Mouse (Mus musculus) spleen, postnatal 10 days (tissue): Measurements from ENCODE around the gene Cd79a.
A peak's percentile ranks its signal among the peaks of the same experiment; 100 is the strongest.

Source experiments
- DNase-seq, 2 experiments: peaks; one replicate each; pipeline ENCODE4 v3.0.0; 2021 to 2022; ENCODE audit warnings: low spot score in 2 of 2

Gene Cd79a

DNA sequence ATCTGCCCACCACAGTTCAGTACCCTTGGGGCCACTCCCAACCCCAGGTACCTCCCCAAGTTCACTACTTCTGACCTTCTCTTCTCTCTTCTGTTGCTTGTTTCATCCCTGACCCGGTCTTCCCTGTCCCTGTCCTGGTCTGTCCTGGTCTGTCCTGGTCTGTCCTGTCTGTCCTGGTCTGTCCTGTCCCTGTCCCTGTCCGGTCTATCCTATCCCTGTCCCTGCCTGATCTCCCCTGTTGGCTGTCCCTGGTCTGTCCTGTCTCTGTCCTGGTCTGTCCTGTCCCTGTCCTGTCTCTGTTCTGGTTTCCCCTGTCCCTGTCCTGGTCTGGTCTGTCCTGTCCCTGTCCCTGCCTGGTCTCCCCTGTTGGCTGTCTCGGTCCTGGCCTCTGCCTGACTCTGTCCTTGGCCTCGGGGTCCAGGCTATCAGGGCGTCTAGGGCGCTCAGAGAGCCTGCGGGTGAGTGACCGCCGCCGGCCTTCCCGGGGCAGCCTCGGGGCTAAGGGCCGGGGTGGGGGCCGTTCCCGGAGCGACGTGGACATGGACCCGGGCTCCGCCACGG, 21.7 kb downstream of the Cd79a start:
- DNase-seq = no peak

- no peak for DNase-seq
Observed at GRCm38 (mm10) chr7:24919728-24920127, 22.5 kb downstream of the Cd79a start.

DNA sequence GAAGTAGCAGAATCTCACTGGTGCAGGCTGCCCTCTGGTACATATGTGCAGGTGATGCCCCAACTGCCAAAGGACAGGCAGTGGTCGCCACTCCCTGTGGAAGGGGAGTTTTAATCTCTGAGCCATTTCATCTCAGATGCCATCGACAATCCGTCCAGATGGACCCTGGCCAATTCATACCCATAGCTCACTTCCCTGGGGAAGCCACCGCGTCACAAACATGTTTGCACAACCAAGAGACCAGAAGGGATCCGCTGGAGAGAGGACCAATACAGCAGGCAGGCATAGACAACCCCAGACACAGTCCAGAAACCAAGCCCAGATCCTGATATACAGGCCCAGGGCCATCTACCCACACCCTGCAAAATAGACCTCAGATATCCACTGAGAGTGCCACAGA, 33.3 kb downstream of the Cd79a start:
- DNase-seq = no peak

DNA sequence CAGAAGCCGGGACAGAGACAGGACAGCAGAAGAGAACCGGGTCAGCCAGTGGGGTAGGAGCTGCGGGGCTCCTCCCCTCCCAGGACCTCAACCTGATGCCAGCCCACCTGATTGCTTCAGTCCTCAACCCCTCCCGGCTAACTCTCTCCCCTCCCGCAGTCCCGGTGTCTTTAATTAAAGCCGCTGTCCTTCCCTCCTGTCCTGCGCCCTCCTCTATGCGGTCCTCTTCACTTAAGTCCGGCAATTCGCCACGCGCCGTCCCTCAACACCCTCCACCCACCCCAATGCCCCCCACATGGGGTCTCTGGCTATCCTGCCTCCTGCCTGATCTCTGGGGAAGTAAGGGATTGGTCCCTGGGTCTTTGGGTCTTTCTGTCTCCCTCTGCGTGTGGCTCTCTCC, 34.5 kb downstream of the Cd79a start:
- DNase-seq = no peak

- DNase-seq = no peak
Observed at GRCm38 (mm10) chr7:24943641-24944040, 46.5 kb downstream of the Cd79a start.

- no peak for DNase-seq
Observed at GRCm38 (mm10) chr7:24944257-24944950, 47.2 kb downstream of the Cd79a start, which contains the start of gene Gm4881. Gm4881 (minus strand) TSS chr7:24944494.

DNA sequence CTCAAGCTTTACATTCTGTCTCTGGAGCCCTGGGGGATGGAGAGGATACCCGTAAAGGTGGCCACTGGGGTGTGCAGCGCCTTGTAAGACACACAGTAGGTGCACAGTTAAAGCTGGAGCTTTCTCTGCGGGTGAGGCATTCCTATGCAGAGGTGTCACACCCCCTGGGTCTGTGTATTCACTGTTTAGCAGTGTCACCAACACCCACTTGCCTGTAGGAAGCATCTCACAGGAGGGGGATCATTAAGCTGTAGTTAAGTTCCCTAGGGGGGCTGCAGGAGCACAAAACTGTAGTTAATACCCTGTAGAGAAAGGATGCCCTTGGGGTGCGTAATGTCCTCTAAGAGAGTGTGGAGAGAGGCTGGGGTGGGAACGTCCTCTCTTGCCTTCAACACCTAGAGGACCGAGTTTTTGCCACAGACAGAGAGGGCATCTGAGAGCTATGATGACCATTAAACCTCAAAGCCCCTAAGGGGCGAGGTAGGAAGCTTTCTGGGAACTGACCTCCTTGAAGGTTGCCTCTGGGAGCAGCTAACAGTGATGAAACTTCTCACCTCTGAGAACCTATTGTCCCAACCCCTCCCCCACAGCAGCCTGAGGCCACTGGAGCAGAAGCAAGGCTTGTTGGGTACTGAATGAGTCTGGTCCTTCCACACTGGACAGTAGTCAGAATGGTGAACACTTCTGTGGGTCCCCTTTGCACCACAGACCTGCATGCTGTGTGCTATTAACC, 50.3 kb downstream of the Cd79a start:
- no peak for DNase-seq

- no peak for DNase-seq
Observed at GRCm38 (mm10) chr7:24948774-24949173, 51.6 kb downstream of the Cd79a start.

DNA sequence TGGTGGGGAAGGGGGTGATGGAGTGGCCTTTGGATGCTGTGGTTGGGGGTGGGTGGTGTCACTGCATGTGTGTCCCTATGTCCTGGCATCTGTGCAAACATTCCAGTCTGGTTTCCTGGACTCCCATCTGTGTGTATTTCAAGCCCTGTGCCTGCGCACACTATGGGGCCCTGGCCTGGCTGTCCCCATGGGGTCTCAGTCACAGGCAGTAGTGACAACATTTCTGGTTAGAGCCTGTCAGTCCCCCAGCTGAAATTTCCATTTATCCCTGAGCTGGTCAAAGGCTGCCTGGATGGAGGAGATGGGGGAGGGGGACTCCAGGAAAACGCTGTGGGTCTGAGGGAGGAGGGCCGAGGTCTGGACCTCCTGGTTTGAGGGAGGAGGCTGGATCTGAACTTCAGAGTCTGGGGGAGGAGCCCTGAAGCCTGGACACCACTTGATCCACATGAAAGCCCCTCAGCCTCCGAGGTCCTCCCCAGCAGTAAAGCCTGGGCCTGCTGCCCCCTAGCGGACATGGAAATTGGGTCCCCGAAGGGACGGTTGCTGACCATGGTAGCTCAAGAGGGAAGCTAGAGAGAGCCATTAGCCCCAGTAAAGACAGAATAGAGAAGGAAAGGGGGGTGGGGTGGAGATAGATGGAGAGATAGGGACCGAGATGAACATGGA, 52.9 kb downstream of the Cd79a start:
- DNase-seq = peak; percentile 69 to 86
